Mouse (Mus musculus): Measurements from ENCODE around the gene Ubxn1.

DNA sequence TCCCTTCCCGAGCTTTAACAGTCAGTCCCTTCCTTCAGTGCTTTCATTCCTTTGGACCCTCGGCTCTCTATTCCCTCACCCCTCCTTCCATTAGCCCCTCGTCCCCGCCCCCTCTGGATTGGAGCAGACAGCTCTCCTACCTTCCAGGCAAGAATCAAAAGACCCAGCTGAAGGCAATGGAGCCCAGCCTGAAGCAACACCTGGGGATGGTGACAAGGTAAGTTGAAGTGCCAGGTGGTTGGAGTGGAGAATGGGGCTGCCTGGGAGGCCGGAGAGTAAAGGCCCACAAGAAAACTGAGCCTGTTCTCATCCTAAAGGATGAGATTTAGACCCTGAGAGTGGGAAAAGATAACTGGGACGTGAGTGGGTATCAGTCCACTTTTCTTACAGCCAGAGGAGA lies 37.2 kb downstream of the Ubxn1 start:
- TF ChIP-seq CTCF (IDR thresholded peaks at IDR 0.05; ENCODE audit: low read depth): no peak
- no peak for TF ChIP-seq EP300 (IDR thresholded peaks at IDR 0.05; ENCODE audit: low read depth)

All from heart, postnatal 0 days (tissue).